Mouse (Mus musculus): ENCODE measurements around the gene Slc6a8. TPM values are rescaled to one million over a fixed set of nuclear protein-coding genes. Genes with fewer than 3 reads are reported as not detected.

Gene Slc6a8
- total RNA-seq (2021): 100 to 1,000 TPM in 1 of 2 experiments, 10 to 100 TPM in 1; 88.3 to 110 TPM

DNA sequence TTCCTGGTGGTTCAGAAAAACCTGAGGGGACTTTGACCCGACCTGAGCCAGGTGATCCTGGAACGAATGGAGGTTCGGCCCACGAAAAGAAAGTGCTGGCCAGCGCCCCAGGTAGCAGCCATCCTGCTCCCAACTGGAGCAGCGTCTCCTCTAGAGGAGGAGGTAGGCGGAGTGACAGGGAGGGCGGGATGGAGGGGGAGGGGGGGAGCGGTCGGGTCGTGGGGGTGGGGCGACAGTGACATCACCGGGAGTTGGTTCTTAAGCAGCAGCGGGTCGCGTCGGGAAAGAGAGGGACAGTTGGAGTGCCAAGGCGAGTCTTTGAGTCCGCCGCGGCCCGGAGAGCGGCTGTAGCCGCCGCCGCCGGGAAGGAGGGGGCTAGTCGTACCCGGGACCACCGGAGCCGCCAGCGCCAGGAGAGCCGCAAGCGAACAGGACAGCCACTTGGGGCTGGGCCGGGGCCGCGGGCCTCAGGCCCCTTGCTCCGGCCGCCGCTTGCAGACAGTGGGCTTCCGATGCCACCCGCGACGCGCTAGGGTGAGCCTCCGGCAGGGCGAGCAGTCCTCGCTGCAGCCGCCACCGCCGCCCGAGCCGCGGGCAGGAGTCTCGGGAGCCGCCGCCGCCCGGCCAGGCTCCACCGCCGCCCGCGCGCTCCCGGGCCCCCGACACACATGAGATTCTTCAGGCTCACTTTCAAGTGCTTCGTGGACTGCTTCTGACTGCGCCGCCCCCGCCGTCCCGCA lies at the start of gene Slc6a8:
Gene Slc6a8 (plus strand): TSS at position 272 of the 740 bp plus-strand sequence.
- peak; percentile 31 to 66 for DNase-seq (ENCODE audit: extremely low spot score in 1 of 2, low spot score in 1 of 2)

DNA sequence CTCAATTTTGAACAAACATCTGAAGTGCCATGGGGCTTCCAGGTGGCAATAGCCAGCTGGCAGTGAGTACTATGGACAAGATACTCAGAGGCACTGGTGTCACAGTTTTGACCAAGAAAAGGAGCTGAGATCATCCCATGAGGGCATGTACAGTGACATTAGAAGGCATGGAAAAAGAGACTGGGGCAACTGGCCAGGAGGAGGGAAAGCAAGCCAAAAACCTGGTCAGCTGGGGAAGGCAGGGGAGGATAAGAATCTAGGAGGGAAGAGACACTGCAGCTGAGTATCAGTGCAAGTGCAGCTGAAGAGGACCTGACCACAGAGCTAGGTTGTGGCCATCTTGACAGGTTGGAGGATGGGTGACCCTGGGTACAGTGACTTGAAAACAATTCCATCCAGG lies 46.0 kb upstream of the Slc6a8 start:
- no peak for DNase-seq (ENCODE audit: extremely low spot score in 1 of 2, low spot score in 1 of 2)

DNA sequence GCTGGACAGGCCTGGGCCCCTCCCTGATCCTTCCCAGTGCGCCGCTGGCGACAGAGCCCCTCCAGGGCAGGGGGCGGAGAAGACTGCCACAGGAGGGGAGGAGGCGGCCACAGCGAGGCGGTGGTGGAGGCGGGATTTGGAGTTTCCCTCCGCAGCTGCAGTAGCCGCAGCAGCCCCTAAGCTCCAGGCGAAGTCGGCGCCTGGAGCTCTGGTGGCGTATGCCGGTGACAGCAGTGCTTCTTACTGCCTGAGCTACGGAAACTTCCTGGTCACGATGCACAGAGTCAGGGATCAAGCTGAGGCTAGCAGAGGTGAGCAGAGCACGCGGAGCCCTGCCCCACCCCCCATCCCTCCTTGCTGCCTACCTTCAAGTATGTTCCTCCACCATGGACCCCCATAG lies 37.5 kb upstream of the Slc6a8 start:
- no peak for DNase-seq (ENCODE audit: extremely low spot score in 1 of 2, low spot score in 1 of 2)

DNA sequence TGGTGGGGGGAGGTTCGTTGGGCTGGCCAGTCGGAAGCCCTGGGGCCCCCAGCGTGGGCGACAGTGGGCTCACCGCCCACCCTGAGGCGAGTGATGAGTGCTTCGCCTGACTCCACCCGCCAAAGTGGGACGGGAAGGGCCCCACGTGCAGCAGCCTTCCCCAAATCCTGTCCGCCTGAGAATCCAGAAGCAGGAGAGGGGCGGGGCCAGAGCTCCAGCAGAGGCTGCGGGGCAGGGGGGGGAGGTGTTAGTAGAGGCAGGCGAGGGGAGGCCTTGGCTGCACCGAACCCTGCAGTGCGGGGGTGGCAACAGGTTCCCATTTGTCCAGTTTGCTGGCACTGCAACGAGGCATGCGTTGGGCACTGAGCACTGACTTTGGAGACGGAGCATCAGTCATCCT lies 35.5 kb upstream of the Slc6a8 start:
- no peak for DNase-seq (ENCODE audit: extremely low spot score in 1 of 2, low spot score in 1 of 2)

DNA sequence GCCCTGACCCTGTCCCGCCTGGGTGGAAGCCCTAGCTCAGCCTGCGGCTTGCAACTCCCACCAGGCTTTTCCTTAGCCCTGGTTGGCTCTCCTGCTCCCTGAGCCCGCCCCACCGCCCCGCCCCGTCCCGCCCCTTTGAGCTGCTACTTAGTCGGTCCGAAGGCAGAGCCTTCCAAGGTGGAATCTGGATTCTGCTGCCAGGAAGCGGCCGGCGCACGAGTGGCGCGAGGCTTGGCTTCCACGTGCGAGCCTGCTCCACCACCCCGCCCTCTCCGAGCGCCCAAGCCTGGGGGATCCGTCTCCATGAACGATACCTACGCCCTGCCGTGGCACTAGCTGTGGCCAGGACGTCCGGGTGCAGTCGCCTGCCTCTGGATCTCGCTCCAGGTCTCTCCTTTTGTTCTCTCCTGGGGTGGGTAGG lies 33.7 kb upstream of the Slc6a8 start, which contains the start of gene Dusp9:
Gene Dusp9 (plus strand): TSS at position 165 of the 421 bp plus-strand sequence.
- DNase-seq (ENCODE audit: extremely low spot score in 1 of 2, low spot score in 1 of 2): no peak

DNA sequence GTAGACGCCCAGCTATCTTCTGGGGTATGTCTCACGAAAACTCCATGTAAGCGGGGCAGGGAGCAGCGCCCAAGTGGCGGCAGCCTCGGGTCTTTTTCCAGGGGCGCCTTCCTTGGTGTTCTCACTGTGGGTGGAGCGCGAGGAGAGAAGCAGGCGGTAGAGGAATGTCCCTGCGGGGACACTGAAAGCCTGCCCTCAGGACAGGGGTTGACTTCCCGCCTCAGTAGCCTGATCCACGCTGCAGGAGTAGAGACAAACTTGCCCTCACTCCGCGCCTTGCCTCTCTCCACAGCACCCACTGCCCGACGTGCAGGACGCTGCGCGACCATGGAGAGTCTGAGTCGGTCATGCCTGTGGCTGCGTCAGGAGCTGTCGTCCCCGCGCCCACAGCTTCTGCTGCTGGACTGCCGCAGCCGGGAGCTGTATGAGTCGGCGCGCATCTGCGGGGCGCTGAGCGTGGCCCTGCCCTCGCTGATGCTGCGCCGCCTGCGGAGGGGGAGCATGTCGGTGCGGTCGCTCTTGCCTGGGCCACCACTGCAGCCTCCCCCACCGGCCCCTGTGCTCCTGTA lies 33.0 kb upstream of the Slc6a8 start:
- DNase-seq (ENCODE audit: extremely low spot score in 1 of 2, low spot score in 1 of 2): no peak

DNA sequence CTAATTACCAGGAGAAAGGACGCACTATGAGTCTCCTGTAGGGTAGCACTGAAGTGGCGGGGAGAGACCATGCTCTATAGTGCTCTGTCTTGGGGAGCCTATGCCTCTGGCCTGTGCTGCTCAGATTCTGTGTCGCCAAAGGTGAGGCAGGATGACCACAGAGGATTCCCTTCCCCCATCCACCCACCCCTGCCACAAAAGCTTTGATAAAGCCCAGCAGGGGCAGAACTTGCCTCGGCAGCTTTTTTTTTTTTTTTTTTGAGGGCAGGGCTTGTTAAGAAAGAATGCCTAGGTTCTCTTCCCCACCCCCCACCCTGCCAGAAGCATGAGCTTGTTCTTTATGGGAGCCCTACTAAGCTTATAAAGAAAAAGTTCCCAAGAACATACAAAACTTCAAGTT lies 27.8 kb upstream of the Slc6a8 start:
- no peak for DNase-seq (ENCODE audit: extremely low spot score in 1 of 2, low spot score in 1 of 2)

DNA sequence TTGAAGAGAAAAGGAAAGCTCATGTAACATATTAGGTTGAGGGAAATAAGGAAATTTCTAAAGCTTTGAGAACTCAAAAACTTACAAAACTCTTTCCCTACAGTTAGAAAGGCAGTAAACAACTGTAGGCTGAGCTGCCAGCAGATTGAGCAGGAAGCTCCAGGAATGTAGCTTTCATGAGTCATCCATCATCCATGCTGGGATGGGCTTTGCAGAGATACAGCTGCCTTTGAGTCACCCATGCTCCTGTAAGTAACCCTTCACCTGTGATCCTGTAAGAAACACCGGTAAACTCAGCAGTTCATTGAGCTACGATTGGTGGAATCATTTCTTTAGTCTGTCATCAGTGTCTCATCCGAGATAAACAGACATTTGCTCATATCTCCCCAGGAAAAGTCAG lies 22.1 kb upstream of the Slc6a8 start:
- no peak for DNase-seq (ENCODE audit: extremely low spot score in 1 of 2, low spot score in 1 of 2)

DNA sequence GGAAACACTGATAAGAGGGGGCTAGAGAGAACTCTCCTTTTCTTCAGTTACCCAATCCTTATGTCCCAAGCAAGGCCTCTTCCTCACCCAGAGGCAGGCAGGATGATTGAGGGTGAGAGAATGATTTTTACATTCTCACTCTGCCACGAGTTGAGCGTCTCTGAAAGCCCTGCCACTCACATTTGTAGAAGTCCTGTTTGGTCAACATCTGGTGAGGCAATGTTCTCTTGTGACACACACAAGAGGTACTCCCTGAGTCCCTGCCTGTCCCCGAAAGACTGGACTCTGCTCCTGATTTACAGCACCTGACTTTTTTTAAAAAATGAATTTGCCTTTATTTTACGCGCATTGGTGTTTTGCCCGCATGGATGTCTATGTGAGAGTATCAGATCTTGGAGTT lies 19.6 kb upstream of the Slc6a8 start:
- DNase-seq (ENCODE audit: extremely low spot score in 1 of 2, low spot score in 1 of 2): no peak

DNA sequence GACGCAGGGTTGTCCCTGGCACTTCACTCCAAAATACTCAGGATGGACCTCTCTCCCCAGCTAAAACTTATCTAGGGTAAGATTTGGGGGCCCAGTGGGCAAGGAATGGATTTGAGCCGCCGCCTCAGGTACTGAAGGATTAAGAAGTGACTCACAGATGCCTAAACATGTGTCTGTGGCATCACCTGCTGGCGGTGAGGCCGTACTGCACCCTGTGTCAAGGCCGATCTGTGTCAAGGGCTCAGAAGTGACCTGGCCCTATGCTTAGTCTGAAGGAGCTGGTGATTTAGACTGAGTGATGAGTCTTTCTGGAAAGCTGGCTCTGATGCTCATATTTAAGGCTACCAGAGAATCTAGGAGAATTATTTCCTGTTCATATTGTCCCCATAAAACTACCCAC lies 18.8 kb upstream of the Slc6a8 start:
- no peak for DNase-seq (ENCODE audit: extremely low spot score in 1 of 2, low spot score in 1 of 2)

DNA sequence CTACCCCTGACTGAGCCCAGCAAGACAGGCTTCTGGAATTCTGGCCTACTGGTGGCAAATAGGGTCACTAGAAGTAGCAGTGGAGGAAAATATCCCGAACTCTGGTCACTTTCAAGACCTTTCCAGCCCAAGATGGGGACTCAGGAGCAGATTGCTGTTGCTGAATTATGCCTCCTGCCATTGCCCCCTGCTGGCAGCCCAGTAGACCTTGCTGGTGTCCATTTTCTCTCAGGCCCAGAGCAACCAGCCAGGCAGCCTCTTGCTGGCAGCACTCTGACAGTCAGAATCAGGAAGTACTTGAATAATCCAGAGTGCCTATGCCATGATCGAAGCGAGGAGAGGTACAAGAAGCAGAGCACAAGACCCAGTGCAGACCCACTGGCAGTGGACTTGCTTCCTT lies 17.4 kb upstream of the Slc6a8 start:
- no peak for DNase-seq (ENCODE audit: extremely low spot score in 1 of 2, low spot score in 1 of 2)

DNA sequence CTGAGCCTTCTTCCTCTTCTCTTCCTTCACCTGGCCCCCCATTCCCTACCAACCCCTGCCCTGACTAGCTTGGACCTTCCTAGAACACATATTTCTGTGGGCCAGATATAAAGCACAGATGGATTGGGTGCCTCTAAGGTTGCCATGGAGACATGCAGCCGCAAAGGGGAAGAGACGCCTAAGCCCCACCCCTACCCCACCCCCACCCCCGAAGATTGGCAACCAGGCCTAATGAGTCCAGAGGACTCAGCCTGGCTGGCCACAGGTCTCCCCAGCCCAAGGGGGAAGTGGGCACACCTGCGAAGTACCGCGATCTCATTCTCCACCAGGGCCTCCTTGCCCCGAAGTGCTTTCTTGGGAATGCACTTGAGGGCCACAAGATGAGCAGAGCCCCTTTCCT lies 14.6 kb upstream of the Slc6a8 start:
- DNase-seq (ENCODE audit: extremely low spot score in 1 of 2, low spot score in 1 of 2): no peak

DNA sequence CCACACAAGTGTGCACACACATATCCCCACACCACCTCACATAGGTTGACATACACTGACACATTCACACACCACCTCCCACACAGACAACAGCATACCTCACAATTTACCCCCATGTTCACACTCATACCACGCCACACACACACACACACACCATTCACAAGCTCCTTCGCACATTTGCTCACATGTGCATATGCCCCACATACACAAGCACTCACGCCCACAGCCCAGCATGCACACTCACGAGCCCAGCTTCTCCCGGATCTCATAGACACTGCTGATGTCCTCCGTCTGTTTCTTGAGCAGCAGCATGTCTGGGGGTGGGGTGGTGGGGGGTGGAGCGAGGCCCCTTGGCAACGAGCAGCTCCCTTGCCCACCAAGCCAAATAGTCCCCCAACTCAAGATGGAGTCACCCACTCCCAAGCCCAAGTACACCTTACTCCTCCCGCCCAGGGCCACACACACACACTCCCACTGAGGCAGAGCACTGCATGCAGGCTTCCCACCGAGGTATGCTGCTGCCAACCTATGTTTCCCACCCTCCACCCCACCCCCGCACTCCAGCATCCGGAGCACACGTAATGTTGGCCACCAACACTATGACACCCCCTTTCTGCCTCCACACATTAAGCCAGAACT lies 13.9 kb upstream of the Slc6a8 start:
- peak in 1 of 2 experiments; percentile 36 for DNase-seq (ENCODE audit: extremely low spot score in 1 of 2, low spot score in 1 of 2)

DNA sequence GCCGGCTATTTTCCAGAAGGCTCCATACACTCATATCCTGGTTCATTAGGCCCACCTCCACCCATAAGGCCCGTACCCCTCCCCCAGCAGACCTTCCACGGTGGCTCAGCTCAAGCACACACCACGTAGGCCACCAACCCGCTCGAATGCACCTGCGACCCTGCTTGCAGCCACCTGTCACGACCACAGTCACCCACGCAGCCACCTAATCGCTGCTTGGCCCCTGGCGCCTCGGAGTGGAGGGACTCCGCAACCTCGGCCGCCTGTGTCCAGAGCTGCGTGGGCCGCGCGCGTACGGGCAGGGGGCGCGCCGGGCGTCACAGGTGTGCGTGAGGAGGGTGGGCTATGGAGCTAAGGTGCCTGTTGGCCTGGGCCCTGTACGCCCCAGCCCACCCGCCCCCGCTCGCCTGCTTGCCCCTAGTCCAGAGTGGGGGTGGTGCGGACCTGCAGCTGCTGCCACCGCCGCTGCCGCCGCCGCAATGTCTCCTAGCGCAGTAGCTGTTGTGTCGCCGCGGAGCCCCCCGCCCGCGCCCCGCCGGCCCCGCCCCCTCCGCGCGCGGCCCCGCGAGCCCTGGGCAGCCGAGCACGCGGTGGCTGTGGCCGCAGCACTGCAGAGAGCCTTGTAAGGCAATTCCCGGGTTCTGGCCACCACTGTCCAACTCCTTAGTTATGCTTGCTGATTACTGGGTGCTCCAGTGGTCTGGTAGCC lies 13.2 kb upstream of the Slc6a8 start, which contains the start of gene Pnck:
Gene Pnck (minus strand): TSS at position 543 of the 709 bp plus-strand sequence.
- DNase-seq (ENCODE audit: extremely low spot score in 1 of 2, low spot score in 1 of 2): no peak

DNA sequence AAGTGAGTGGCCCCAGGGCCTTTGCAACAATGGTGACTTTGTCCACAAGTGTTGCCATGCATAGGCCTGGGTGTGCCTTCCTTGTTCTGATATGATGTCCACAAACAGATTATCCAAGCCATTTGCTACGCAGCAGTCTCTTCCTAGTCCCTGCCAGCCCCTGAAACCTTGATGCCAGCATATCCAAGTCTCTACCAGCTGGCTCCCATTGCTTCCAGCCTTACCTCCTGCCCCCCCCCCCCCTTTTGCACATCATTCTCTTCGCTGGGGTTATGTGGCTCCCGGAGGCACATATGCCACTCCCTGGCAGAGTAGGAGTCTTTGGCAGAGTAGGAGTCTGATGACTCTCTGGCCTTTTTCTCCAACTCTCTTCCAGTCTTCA lies 12.7 kb upstream of the Slc6a8 start:
- no peak for DNase-seq (ENCODE audit: extremely low spot score in 1 of 2, low spot score in 1 of 2)

DNA sequence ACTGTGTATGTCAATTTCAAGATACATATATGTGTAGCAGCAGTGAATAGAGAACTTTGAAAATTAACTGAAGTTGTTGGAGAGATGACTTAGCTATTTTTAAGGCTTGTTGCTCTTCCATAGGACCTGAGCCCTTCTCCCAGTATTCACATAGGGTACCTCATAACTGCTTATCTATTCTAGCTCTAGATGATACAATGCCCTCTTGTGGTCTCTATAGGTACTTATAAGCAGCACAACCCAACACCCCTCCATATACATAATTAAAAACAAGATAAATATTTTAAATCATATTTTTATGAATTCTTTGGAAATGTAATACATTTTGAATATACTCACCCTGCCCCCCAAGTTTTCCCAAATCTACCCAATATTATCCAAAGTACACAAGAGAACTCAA lies 9.8 kb upstream of the Slc6a8 start:
- no peak for DNase-seq (ENCODE audit: extremely low spot score in 1 of 2, low spot score in 1 of 2)

DNA sequence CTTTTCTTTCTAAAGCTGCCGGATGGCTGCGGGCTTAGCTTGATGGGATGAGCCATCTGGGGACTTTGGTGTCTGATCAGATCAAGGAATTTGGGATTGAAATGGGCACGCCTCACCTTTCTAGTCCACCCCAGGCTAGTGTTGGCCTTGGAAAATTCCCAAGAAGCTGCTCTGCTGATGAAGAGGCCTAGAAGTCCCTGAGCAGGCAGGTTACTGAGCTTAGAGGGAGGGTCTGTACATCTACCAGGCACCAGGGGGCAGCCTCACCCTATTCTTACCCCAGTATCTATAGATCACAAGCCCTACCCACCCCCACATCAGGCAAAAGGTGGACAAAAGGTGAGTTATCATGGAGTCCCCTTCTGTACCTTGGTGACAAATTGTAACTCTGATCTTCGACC lies 919 bp upstream of the Slc6a8 start:
- no peak for DNase-seq (ENCODE audit: extremely low spot score in 1 of 2, low spot score in 1 of 2)

DNA sequence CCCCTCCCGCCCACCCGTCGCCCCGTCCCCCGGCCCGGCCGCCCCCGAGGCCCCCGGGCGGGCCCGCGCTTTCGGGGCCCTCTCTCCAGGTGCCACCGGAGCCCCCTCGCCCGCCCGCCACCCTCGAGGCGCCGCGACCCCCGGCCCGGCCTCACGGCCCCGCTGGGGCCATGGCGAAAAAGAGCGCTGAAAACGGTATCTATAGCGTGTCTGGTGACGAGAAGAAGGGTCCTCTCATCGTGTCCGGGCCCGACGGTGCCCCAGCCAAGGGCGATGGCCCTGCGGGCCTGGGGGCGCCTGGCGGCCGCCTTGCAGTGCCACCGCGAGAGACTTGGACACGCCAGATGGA lies 643 bp downstream of the Slc6a8 start:
- DNase-seq (ENCODE audit: extremely low spot score in 1 of 2, low spot score in 1 of 2): no peak

DNA sequence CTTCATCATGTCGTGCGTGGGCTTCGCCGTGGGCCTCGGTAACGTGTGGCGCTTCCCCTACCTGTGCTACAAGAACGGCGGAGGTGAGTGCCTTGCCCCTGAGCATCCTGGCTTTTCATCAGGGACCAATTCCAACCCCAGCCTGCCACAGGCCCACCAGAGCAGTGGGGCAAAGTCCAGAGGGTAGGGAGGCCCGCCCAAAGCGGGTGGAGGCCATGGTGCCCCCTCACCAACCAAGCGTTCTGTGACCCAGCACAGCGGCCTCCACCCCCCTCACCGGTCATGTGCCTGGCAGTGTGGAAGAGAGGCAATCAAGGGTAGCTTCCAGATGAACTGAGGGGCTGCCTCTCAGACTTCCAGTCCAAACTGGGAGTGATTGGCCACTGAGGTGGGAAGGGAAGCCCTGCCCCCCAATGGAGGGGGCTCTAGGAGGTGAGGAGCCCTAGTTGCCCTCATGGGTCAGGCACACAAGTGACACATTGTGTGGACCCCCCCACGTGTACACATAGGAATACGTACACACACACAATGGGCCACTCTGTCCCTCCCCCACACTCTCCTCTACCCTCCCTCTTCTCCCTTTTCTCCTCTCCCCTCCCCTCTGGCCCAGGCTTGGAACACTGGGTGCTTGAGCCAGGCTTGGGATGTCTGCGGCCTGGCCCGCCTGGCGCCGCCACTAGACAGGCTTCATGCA lies 1.2 kb downstream of the Slc6a8 start:
- DNase-seq (ENCODE audit: extremely low spot score in 1 of 2, low spot score in 1 of 2): no peak

DNA sequence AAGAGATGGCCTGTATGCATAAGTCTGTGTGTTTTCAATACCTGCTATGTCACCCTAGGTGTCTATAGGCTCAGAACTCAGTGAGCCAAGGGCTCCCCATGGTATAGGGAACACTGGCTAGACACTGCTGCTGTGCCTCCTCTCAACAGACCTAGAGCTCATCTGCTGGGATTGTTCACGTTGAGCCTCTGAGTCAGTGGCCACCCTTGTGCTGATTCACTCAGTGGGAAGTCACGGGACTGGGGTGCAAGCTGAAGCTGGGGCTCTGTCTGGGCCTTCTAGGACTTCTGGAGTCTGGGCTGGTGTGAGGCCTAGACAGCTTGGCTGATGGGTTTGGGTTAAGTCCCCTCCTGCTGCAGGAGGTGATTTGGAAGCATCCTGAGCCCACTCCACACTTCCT lies 2.3 kb downstream of the Slc6a8 start:
- DNase-seq (ENCODE audit: extremely low spot score in 1 of 2, low spot score in 1 of 2): no peak

DNA sequence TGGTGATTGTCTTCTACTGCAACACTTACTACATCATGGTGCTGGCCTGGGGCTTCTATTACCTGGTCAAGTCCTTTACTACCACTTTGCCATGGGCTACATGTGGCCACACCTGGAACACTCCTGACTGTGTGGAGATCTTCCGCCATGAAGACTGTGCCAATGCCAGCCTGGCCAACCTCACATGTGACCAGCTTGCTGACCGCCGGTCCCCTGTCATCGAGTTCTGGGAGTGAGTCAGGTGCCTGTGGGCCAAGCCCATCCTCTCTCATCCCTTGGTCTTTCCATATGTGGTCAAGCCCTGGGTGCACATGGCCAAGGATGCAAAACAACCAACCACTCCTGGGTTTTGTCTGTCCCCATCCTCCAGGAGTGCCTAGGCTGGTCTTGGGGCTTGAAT lies 3.7 kb downstream of the Slc6a8 start:
- DNase-seq (ENCODE audit: extremely low spot score in 1 of 2, low spot score in 1 of 2): no peak

All from layer of hippocampus, postnatal 25 days (tissue).